Mouse (Mus musculus): ENCODE measurements around the gene C2cd2l. TPM values are rescaled to one million over a fixed set of nuclear protein-coding genes. Genes with fewer than 3 reads are reported as not detected.
A peak's percentile ranks its signal among the peaks of the same experiment; 100 is the strongest.
"Not testable (repeated sequence)": the region's sequence is repeated elsewhere in the genome, so short reads cannot be mapped to it uniquely, and the experiment has no call there.

The C2cd2l gene
- polyA plus RNA-seq, 1 experiment from 2014 or later: 5.8 TPM

DNA sequence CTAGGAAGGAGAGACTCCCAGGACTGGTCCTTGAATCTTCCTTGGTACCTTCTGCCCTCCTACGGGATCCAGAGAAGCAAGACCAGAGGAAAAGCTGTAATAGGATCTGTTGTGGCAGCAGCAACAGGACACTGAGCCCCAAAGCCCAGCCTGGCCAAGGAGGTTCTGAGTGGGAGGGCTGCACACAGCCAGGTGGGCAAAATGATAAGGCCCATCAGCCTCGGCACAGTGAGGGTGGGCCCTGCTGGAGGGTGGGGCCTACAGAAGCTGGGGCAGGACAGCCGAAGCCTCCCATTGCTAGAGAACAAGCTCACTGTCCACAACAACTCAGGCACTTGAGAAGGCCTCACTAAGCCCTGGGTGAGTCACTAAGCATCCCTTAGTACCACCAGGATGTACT lies 22.1 kb upstream of the C2cd2l start:
- DNase-seq (ENCODE audit: low spot score): no peak
- Histone ChIP-seq H3K36me3 (replicated peaks; ENCODE audit: control insufficient read depth, insufficient read depth, low read depth, low read length) (peaks cover 3% of the 10 kb centered on the region; the same call in 1 of the 2 replicates), H3K9me3 (replicated peaks; ENCODE audit: control insufficient read depth, low read length) (no peaks in the 10 kb centered on the region), H3K4me3 (ENCODE audit: low read depth, low read length) (no peak overlapping the region), H3K4me1 (ENCODE audit: control insufficient read depth, insufficient read depth, low read length) (peaks cover 5% of the 10 kb centered on the region), H3K4me2 (ENCODE audit: low read depth, low read length) (no peak overlapping the region), H3K27ac (replicated peaks; ENCODE audit: low read depth, low read length) (no peak overlapping the region), H3K27me3 (ENCODE audit: control insufficient read depth, insufficient read depth, low read length) (no peaks in the 10 kb centered on the region), H3K9ac (replicated peaks; ENCODE audit: low read length) (no peak overlapping the region)
- no peak for ATAC-seq (replicated peaks; ENCODE audit: insufficient number of reproducible peaks, low FRiP score, low TSS enrichment, low read depth)
- 90% methylated on average over 3 of the region's 3 CpGs for WGBS

DNA sequence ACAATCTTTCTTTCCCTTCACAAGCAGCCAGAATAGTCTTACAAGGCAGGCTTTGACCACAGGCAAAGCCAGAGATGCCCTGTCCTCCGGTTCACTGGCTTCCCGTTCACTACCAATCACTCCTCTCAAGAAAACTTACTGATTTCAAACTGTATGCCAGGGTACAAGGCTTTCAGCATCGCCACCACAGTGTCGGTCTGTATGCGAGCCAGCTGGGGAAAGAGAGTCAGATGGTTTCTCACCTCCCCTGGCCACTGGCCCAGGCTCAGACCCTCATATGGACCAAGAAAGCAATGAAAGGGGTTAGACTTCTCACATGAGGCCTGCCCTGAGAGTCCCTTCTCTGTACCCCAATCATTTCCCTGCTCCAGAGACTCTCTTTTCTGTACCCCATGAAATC lies 21.4 kb upstream of the C2cd2l start:
- Histone ChIP-seq H3K27ac (replicated peaks; ENCODE audit: low read depth, low read length) (no peak overlapping the region), H3K36me3 (replicated peaks; ENCODE audit: control insufficient read depth, insufficient read depth, low read depth, low read length) (peaks cover 3% of the 10 kb centered on the region; the same call in 1 of the 2 replicates), H3K4me2 (ENCODE audit: low read depth, low read length) (no peak overlapping the region), H3K4me1 (ENCODE audit: control insufficient read depth, insufficient read depth, low read length) (peaks cover 5% of the 10 kb centered on the region), H3K9ac (replicated peaks; ENCODE audit: low read length) (peak overlapping the region; percentile 4; the same call in 1 of the 2 replicates), H3K4me3 (ENCODE audit: low read depth, low read length) (peak overlapping the region; percentile 14; the same call in 1 of the 2 replicates), H3K27me3 (ENCODE audit: control insufficient read depth, insufficient read depth, low read length) (no peaks in the 10 kb centered on the region), H3K9me3 (replicated peaks; ENCODE audit: control insufficient read depth, low read length) (no peaks in the 10 kb centered on the region)
- ATAC-seq (replicated peaks; ENCODE audit: insufficient number of reproducible peaks, low FRiP score, low TSS enrichment, low read depth): no peak
- DNase-seq (ENCODE audit: low spot score): no peak
- 95% methylated on average over 5 of the region's 5 CpGs for WGBS

GRCm38 (mm10) chr9:44338574-44338973 lies 18.5 kb upstream of the C2cd2l start:
- Histone ChIP-seq H3K27ac (replicated peaks; ENCODE audit: low read depth, low read length) (no peak overlapping the region), H3K4me1 (ENCODE audit: control insufficient read depth, insufficient read depth, low read length) (peaks cover 5% of the 10 kb centered on the region), H3K4me3 (ENCODE audit: low read depth, low read length) (no peak overlapping the region), H3K4me2 (ENCODE audit: low read depth, low read length) (no peak overlapping the region), H3K9me3 (replicated peaks; ENCODE audit: control insufficient read depth, low read length) (no peaks in the 10 kb centered on the region), H3K36me3 (replicated peaks; ENCODE audit: control insufficient read depth, insufficient read depth, low read depth, low read length) (peaks cover 6% of the 10 kb centered on the region), H3K27me3 (ENCODE audit: control insufficient read depth, insufficient read depth, low read length) (no peaks in the 10 kb centered on the region), H3K9ac (replicated peaks; ENCODE audit: low read length) (no peak overlapping the region)
- ATAC-seq (replicated peaks; ENCODE audit: insufficient number of reproducible peaks, low FRiP score, low TSS enrichment, low read depth) (no peak), DNase-seq (ENCODE audit: low spot score) (no peak)
- 86% methylated on average over 5 of the region's 5 CpGs for WGBS

- 0 out of 2 replicates have a peak overlapping the region, but pooled peaks have one; percentile 5 for H3K4me3 ChIP-seq (ENCODE audit: low read depth, low read length)
- H3K4me2 ChIP-seq (ENCODE audit: low read depth, low read length): no peak overlapping the region; the same call in 1 of the 2 replicates
- no peaks in the 10 kb centered on the region; the same call in 1 of the 2 replicates for H3K4me1 ChIP-seq (ENCODE audit: control insufficient read depth, insufficient read depth, low read length)
- DNase-seq (ENCODE audit: low spot score) (no peak), ATAC-seq (replicated peaks; ENCODE audit: insufficient number of reproducible peaks, low FRiP score, low TSS enrichment, low read depth) (no peak)
- H3K36me3 ChIP-seq (replicated peaks; ENCODE audit: control insufficient read depth, insufficient read depth, low read depth, low read length): peaks cover 16% of the 10 kb centered on the region
- WGBS: 69% methylated on average over 9 of the region's 9 CpGs
- no peak overlapping the region; the same call in 1 of the 2 replicates for H3K27ac ChIP-seq (replicated peaks; ENCODE audit: low read depth, low read length)
- no peaks in the 10 kb centered on the region for H3K27me3 ChIP-seq (ENCODE audit: control insufficient read depth, insufficient read depth, low read length)
- no peaks in the 10 kb centered on the region for H3K9me3 ChIP-seq (replicated peaks; ENCODE audit: control insufficient read depth, low read length)
- no peak overlapping the region for H3K9ac ChIP-seq (replicated peaks; ENCODE audit: low read length)
Measured at GRCm38 (mm10) chr9:44337436-44338169, 17.5 kb upstream of the C2cd2l start.

- Histone ChIP-seq H3K27me3 (ENCODE audit: control insufficient read depth, insufficient read depth, low read length) (no peaks in the 10 kb centered on the region), H3K36me3 (replicated peaks; ENCODE audit: control insufficient read depth, insufficient read depth, low read depth, low read length) (peaks cover 19% of the 10 kb centered on the region), H3K4me3 (ENCODE audit: low read depth, low read length) (peak overlapping the region; percentile 99), H3K4me2 (ENCODE audit: low read depth, low read length) (peak overlapping the region; percentile 67), H3K9ac (replicated peaks; ENCODE audit: low read length) (peak overlapping the region; percentile 37), H3K4me1 (ENCODE audit: control insufficient read depth, insufficient read depth, low read length) (no peaks in the 10 kb centered on the region; the same call in 1 of the 2 replicates), H3K9me3 (replicated peaks; ENCODE audit: control insufficient read depth, low read length) (no peaks in the 10 kb centered on the region), H3K27ac (replicated peaks; ENCODE audit: low read depth, low read length) (no peak overlapping the region)
- 80% methylated on average over 3 of the region's 3 CpGs for WGBS
- DNase-seq (ENCODE audit: low spot score) (no peak), ATAC-seq (replicated peaks; ENCODE audit: insufficient number of reproducible peaks, low FRiP score, low TSS enrichment, low read depth) (no peak)
Measured at GRCm38 (mm10) chr9:44336964-44337363, 16.9 kb upstream of the C2cd2l start.

GRCm38 (mm10) chr9:44336513-44336912 lies 16.4 kb upstream of the C2cd2l start:
- DNase-seq (ENCODE audit: low spot score); H3K27ac ChIP-seq (replicated peaks; ENCODE audit: low read depth, low read length); ATAC-seq (replicated peaks; ENCODE audit: insufficient number of reproducible peaks, low FRiP score, low TSS enrichment, low read depth); H3K4me1 ChIP-seq (ENCODE audit: control insufficient read depth, insufficient read depth, low read length); H3K9me3 ChIP-seq (replicated peaks; ENCODE audit: control insufficient read depth, low read length); H3K27me3 ChIP-seq (ENCODE audit: control insufficient read depth, insufficient read depth, low read length): not testable (repeated sequence)
- WGBS: 42% methylated on average over 4 of the region's 4 CpGs
- Histone ChIP-seq H3K9ac (replicated peaks; ENCODE audit: low read length) (peak overlapping the region; percentile 37), H3K36me3 (replicated peaks; ENCODE audit: control insufficient read depth, insufficient read depth, low read depth, low read length) (peaks cover 19% of the 10 kb centered on the region), H3K4me2 (ENCODE audit: low read depth, low read length) (peak overlapping the region; percentile 67), H3K4me3 (ENCODE audit: low read depth, low read length) (peak overlapping the region; percentile 99)

DNA sequence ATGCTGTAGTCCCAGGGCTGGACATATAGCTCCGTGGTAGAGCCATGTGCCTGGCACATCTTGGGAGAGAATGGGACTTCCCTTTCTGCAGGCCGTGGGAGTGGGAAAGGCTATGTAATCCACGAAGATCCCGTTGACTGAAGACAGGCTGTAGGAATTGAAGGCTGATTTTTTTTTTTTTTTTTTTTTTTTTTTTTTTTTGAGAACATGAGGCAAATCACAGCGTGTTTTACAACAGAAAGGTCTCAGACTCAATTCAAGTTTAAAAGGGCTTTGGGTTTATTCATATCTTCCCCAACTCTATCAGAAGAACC lies 16.0 kb upstream of the C2cd2l start:
- Histone ChIP-seq H3K36me3 (replicated peaks; ENCODE audit: control insufficient read depth, insufficient read depth, low read depth, low read length) (peaks cover 19% of the 10 kb centered on the region), H3K4me2 (ENCODE audit: low read depth, low read length) (peak overlapping the region; percentile 67), H3K27ac (replicated peaks; ENCODE audit: low read depth, low read length) (peak overlapping the region; percentile 91), H3K27me3 (ENCODE audit: control insufficient read depth, insufficient read depth, low read length) (no peaks in the 10 kb centered on the region), H3K9ac (replicated peaks; ENCODE audit: low read length) (peak overlapping the region; percentile 97), H3K4me1 (ENCODE audit: control insufficient read depth, insufficient read depth, low read length) (no peaks in the 10 kb centered on the region; the same call in 1 of the 2 replicates), H3K4me3 (ENCODE audit: low read depth, low read length) (peak overlapping the region; percentile 99), H3K9me3 (replicated peaks; ENCODE audit: control insufficient read depth, low read length) (no peaks in the 10 kb centered on the region)
- no peak for ATAC-seq (replicated peaks; ENCODE audit: insufficient number of reproducible peaks, low FRiP score, low TSS enrichment, low read depth)
- WGBS: under 1% methylated on average over 5 of the region's 5 CpGs
- no peak for DNase-seq (ENCODE audit: low spot score)

- Histone ChIP-seq H3K36me3 (replicated peaks; ENCODE audit: control insufficient read depth, insufficient read depth, low read depth, low read length) (peaks cover 19% of the 10 kb centered on the region), H3K4me3 (ENCODE audit: low read depth, low read length) (peak overlapping the region; percentile 99), H3K27ac (replicated peaks; ENCODE audit: low read depth, low read length) (peak overlapping the region; percentile 91), H3K9ac (replicated peaks; ENCODE audit: low read length) (peak overlapping the region; percentile 97), H3K9me3 (replicated peaks; ENCODE audit: control insufficient read depth, low read length) (no peaks in the 10 kb centered on the region), H3K27me3 (ENCODE audit: control insufficient read depth, insufficient read depth, low read length) (no peaks in the 10 kb centered on the region), H3K4me1 (ENCODE audit: control insufficient read depth, insufficient read depth, low read length) (no peaks in the 10 kb centered on the region; the same call in 1 of the 2 replicates), H3K4me2 (ENCODE audit: low read depth, low read length) (peak overlapping the region; percentile 67)
- WGBS: under 1% methylated on average over 49 of the region's 50 CpGs
- peak; percentile 38 for DNase-seq (ENCODE audit: low spot score)
- no peak for ATAC-seq (replicated peaks; ENCODE audit: insufficient number of reproducible peaks, low FRiP score, low TSS enrichment, low read depth)
Measured at GRCm38 (mm10) chr9:44335331-44336092, 15.4 kb upstream of the C2cd2l start.
